Mouse (Mus musculus) stomach, embryonic 16.5 days (tissue): ENCODE measurements around the gene Ndufa13. TPM values are rescaled to one million over a fixed set of nuclear protein-coding genes. Genes with fewer than 3 reads are reported as not detected.

ENCODE experiments used
- ATAC-seq: fragments of 200-750 bp; cut with Nextera tagmentation; 2 replicates; pipeline ENCODE4 v1.8.0; 2017; ENCODE audit warnings: moderate number of reproducible peaks, moderate TSS enrichment; ENCODE audit not compliant: insufficient read depth, low FRiP score
- H3K27ac ChIP-seq: fragments of 300-500 bp; sonication (generic); 2 replicates; pipeline ENCODE4 v1.5.1; 2014; ENCODE audit warnings: low read length
- H3K27me3 ChIP-seq: fragments of 300-500 bp; sonication (generic); 2 replicates; pipeline ENCODE4 v1.6.1; 2014; ENCODE audit warnings: low read length, control low read depth, mixed read lengths; ENCODE audit not compliant: control insufficient read depth, insufficient read depth
- H3K36me3 ChIP-seq: fragments of 300-500 bp; sonication (generic); 2 replicates; pipeline ENCODE4 v1.6.1; 2014; ENCODE audit warnings: low read length; ENCODE audit not compliant: control insufficient read depth, insufficient read depth
- H3K4me1 ChIP-seq: fragments of 300-500 bp; sonication (generic); 2 replicates; pipeline ENCODE4 v1.6.1; 2014; ENCODE audit warnings: low read length, control low read depth, mixed read lengths; ENCODE audit not compliant: control insufficient read depth, insufficient read depth
- H3K4me2 ChIP-seq: fragments of 300-500 bp; sonication (generic); 2 replicates; pipeline ENCODE4 v1.6.1; 2014; ENCODE audit warnings: low read depth, low read length, mixed read lengths
- H3K4me3 ChIP-seq: fragments of 300-500 bp; sonication (generic); replicated peaks from 2 replicates; pipeline ENCODE4 v1.5.1; 2014; ENCODE audit warnings: mild to moderate bottlenecking, low read length
- H3K9ac ChIP-seq: fragments of 300-500 bp; sonication (generic); 2 replicates; pipeline ENCODE4 v1.6.1; 2014; ENCODE audit warnings: low read length
- H3K9me3 ChIP-seq: fragments of 300-500 bp; sonication (generic); replicated peaks from 2 replicates; pipeline ENCODE4 v1.6.1; 2016; ENCODE audit warnings: low read length, control low read depth; ENCODE audit not compliant: control insufficient read depth
- WGBS: fragments of 180-500 bp; shearing (Covaris S2); extraction: QIAGEN DNeasy Blood & Tissue Kit; methylation state at CpG from one replicate; pipeline ENCODE4 v1.1.7; 2014; 5-methylcytosine and 5-hydroxymethylcytosine counted together
- polyA plus RNA-seq: library from polyadenylated mRNA; unstranded; fragments of >200 nt; fragmentation: Nextera tagmentation; extraction: Ambion mirVana; gene quantifications from 2 replicates; pipeline ENCODE4 v1.2.1, GENCODE M21; 2015

Ndufa13 gene
- polyA plus RNA-seq, 1 experiment from 2014 or later: 193 TPM

GRCm38 (mm10) chr8:69915748-69916147, 13.4 kb upstream of the Ndufa13 start:
- Histone ChIP-seq H3K4me2 (no peak overlapping the region), H3K27ac (no peak overlapping the region), H3K27me3 (no peaks in the 10 kb centered on the region), H3K4me1 (peaks cover 7% of the 10 kb centered on the region), H3K36me3 (peaks cover 22% of the 10 kb centered on the region), H3K9me3 (no peaks in the 10 kb centered on the region), H3K9ac (no peak overlapping the region), H3K4me3 (no peak overlapping the region)
- 44% methylated on average over 5 of the region's 5 CpGs for WGBS
- ATAC-seq: no peak

- no peak overlapping the region for H3K9ac ChIP-seq
- no peak overlapping the region for H3K4me2 ChIP-seq
Measured at GRCm38 (mm10) chr8:69914526-69914925, 12.2 kb upstream of the Ndufa13 start.

GRCm38 (mm10) chr8:69912478-69913074, 10.2 kb upstream of the Ndufa13 start:
- WGBS: 89% methylated on average over 12 of the region's 12 CpGs
- no peaks in the 10 kb centered on the region for H3K4me1 ChIP-seq
- H3K9me3 ChIP-seq: no peaks in the 10 kb centered on the region
- H3K36me3 ChIP-seq: peaks cover 23% of the 10 kb centered on the region
- H3K27ac ChIP-seq: no peak overlapping the region
- H3K9ac ChIP-seq: no peak overlapping the region
- ATAC-seq: no peak
- no peak overlapping the region for H3K4me2 ChIP-seq
- no peak overlapping the region for H3K4me3 ChIP-seq
- no peaks in the 10 kb centered on the region for H3K27me3 ChIP-seq

More at GRCm38 (mm10) chr8:69914526-69914925, 12.2 kb upstream of the Ndufa13 start:
- Histone ChIP-seq H3K36me3 (peaks cover 23% of the 10 kb centered on the region), H3K4me3 (no peak overlapping the region), H3K27ac (no peak overlapping the region), H3K4me1 (peaks cover 2% of the 10 kb centered on the region; the same call in 1 of the 2 replicates), H3K27me3 (no peaks in the 10 kb centered on the region), H3K9me3 (no peaks in the 10 kb centered on the region)
- ATAC-seq: no peak
- 84% methylated on average over 4 of the region's 4 CpGs for WGBS

- Histone ChIP-seq H3K4me1 (no peaks in the 10 kb centered on the region), H3K4me3 (no peak overlapping the region), H3K27ac (no peak overlapping the region), H3K27me3 (no peaks in the 10 kb centered on the region), H3K9ac (no peak overlapping the region), H3K9me3 (no peaks in the 10 kb centered on the region), H3K4me2 (no peak overlapping the region), H3K36me3 (peaks cover 23% of the 10 kb centered on the region)
- 91% methylated on average over 13 of the region's 13 CpGs for WGBS
- ATAC-seq: no peak
Measured at GRCm38 (mm10) chr8:69911917-69912316, 9.6 kb upstream of the Ndufa13 start.

- 81% methylated on average over 2 of the region's 2 CpGs for WGBS
Measured at GRCm38 (mm10) chr8:69907106-69907505, 4.7 kb upstream of the Ndufa13 start.

GRCm38 (mm10) chr8:69906260-69906659, 3.9 kb upstream of the Ndufa13 start:
- no peak overlapping the region for H3K4me2 ChIP-seq
- H3K9me3 ChIP-seq: no peaks in the 10 kb centered on the region
- H3K27ac ChIP-seq: no peak overlapping the region
- 79% methylated on average over 2 of the region's 2 CpGs for WGBS
- no peaks in the 10 kb centered on the region for H3K27me3 ChIP-seq
- peaks cover 14% of the 10 kb centered on the region; the same call in 1 of the 2 replicates for H3K4me1 ChIP-seq
- no peak overlapping the region for H3K4me3 ChIP-seq
- peaks cover 6% of the 10 kb centered on the region; the same call in 1 of the 2 replicates for H3K36me3 ChIP-seq
- ATAC-seq: no peak
- no peak overlapping the region for H3K9ac ChIP-seq

More at GRCm38 (mm10) chr8:69907106-69907505, 4.7 kb upstream of the Ndufa13 start:
- Histone ChIP-seq H3K4me1 (peaks cover 9% of the 10 kb centered on the region; the same call in 1 of the 2 replicates), H3K9ac (no peak overlapping the region), H3K36me3 (peaks cover 11% of the 10 kb centered on the region; the same call in 1 of the 2 replicates), H3K9me3 (no peaks in the 10 kb centered on the region), H3K27me3 (no peaks in the 10 kb centered on the region), H3K4me3 (no peak overlapping the region), H3K27ac (no peak overlapping the region), H3K4me2 (no peak overlapping the region)
- ATAC-seq: no peak

GRCm38 (mm10) chr8:69904096-69904495, 1.7 kb upstream of the Ndufa13 start:
- H3K9ac ChIP-seq: no peak overlapping the region
- WGBS: 70% methylated on average over 8 of the region's 8 CpGs

GRCm38 (mm10) chr8:69903063-69903542, 745 bp upstream of the Ndufa13 start:
- no peaks in the 10 kb centered on the region for H3K36me3 ChIP-seq
- no peaks in the 10 kb centered on the region for H3K27me3 ChIP-seq
- peak overlapping the region; percentile 97 for H3K27ac ChIP-seq
- H3K9me3 ChIP-seq: no peaks in the 10 kb centered on the region
- WGBS: under 1% methylated on average over 45 of the region's 45 CpGs
- peaks cover 24% of the 10 kb centered on the region for H3K4me1 ChIP-seq
- H3K4me3 ChIP-seq: peak overlapping the region; percentile 63
- peak overlapping the region; percentile 82 for H3K9ac ChIP-seq
- peak; percentile 90 for ATAC-seq
- H3K4me2 ChIP-seq: peak overlapping the region; percentile 99

More at GRCm38 (mm10) chr8:69904096-69904495, 1.7 kb upstream of the Ndufa13 start:
- H3K9me3 ChIP-seq: no peaks in the 10 kb centered on the region
- H3K27ac ChIP-seq: no peak overlapping the region
- H3K4me1 ChIP-seq: peaks cover 24% of the 10 kb centered on the region
- H3K27me3 ChIP-seq: no peaks in the 10 kb centered on the region
- H3K36me3 ChIP-seq: no peaks in the 10 kb centered on the region
- ATAC-seq: no peak
- no peak overlapping the region for H3K4me3 ChIP-seq
- H3K4me2 ChIP-seq: peak overlapping the region; percentile 99; the same call in 1 of the 2 replicates

- WGBS: under 1% methylated on average over 41 of the region's 41 CpGs
- Histone ChIP-seq H3K4me2 (peak overlapping the region; percentile 99), H3K27me3 (no peaks in the 10 kb centered on the region), H3K4me1 (peaks cover 32% of the 10 kb centered on the region), H3K9me3 (no peaks in the 10 kb centered on the region), H3K4me3 (peak overlapping the region; percentile 63), H3K27ac (peak overlapping the region; percentile 97), H3K36me3 (no peaks in the 10 kb centered on the region), H3K9ac (peak overlapping the region; percentile 82)
- peak; percentile 79 for ATAC-seq
Measured at GRCm38 (mm10) chr8:69901484-69902162, 735 bp downstream of the Ndufa13 start.
